Mouse (Mus musculus) olfactory bulb, adult 2 months (tissue): ENCODE measurements around the gene Lyg2.

Experiments
- CTCF ChIP-seq: fragments of 200-500 bp; IDR thresholded peaks from 2 replicates; pipeline ENCODE4 v1.5.1; 2012; ENCODE audit warnings: low read depth, mild to moderate bottlenecking, low read length, moderate library complexity; ENCODE audit not compliant: insufficient read depth
- POLR2A ChIP-seq: fragments of 200-500 bp; IDR thresholded peaks from 2 replicates; pipeline ENCODE4 v1.6.1; 2012; ENCODE audit warnings: mild to moderate bottlenecking, low read depth, low read length, moderate library complexity; ENCODE audit not compliant: insufficient read depth

GRCm38 (mm10) chr1:37954786-37955185, 38.5 kb upstream of the Lyg2 start:
- TF ChIP-seq CTCF: no peak
- no peak for TF ChIP-seq POLR2A
